Mouse (Mus musculus): Measurements from ENCODE around the gene Afg1l.

The Afg1l gene

GRCm38 (mm10) chr10:42477550-42478340 lies 620 bp downstream of the Afg1l start:
- no peak for DNase-seq (ENCODE audit: low spot score)

DNA sequence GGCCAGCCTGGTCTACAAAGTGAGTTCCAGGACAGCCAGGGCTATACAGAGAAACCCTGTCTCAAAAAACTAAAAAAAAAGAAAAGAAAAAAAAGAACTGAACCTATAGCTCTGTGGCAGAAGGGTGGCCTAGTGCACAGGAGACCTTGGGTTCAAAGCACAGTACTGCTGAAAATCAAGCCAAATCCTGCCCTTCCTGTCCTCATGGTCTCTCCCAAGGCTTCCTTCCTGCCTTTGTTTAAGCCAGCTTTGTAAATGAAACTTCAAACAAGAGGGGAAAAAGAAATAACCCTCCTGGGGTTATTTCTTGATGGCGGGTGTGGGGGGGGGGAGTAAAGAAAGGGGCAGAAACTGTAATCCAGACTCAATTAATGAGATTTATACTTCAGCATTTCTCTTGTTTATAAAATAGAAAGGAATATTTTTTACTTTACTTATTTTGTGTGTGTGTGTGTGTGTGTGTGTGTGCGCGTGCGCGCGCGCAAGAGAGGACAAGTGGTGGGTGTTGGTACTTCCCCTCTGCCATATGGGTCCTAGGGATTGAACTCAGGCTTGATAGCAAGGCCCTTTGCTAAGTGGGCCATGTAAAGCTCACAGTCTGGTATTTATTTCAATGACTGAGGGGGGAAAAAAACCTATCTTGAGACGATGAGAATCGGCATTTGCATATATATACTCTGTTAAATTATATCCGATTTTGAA lies 1.4 kb downstream of the Afg1l start:
- no peak for DNase-seq (ENCODE audit: low spot score)

DNA sequence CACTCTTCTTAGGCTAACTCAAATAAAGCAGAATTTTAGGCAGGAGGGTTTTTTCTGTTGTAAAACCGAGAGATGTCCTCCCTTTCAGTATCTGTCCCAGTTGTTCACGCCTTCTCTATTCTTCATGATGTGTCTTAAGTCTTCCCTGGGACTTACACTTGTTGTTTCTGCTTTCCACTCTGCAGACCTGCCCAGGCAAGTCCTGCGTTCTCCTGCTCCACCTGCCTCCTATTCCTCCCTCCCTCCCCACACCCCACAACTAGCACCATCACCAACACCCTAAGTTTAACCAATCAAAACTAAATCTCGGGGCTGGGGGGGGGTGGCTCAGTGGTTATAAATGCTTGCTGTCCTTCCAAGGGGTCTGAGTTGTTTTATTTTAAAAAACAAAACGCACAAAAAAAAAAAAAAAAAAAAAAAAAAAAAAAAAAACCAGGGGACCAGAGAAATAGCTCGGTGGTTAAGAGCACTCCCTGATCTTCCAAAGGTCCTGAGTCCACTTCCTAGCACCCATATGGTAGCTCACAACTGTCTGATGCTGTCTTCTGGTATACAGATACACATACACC lies 3.3 kb downstream of the Afg1l start:
- no peak for DNase-seq (ENCODE audit: low spot score)

- no peak for DNase-seq (ENCODE audit: low spot score)
These were observed 13.6 kb downstream of the Afg1l start for GRCm38 (mm10) chr10:42464805-42465204.

DNA sequence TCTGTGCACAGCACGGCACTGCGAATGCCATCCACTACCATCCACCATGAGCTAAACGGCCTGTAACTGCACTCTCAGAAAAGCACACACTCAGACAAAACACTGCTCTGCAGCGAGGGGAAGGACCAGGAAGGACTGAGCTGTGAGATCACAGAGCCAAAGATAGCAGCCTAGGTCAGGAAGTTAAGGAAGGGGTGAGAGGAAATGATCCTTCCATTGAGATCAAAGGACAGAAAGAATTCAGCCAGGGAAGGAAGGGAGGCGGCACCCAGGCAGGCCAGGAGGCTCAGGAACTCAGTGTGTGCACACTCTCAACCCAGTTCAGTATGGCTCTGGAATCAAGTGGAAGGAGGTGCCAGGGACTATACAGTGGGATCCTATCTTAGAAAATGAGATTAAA lies 14.1 kb downstream of the Afg1l start:
- no peak for DNase-seq (ENCODE audit: low spot score)

GRCm38 (mm10) chr10:42457557-42458191 lies 20.7 kb downstream of the Afg1l start:
- no peak for DNase-seq (ENCODE audit: low spot score)

GRCm38 (mm10) chr10:42455981-42456380 lies 22.4 kb downstream of the Afg1l start:
- no peak for DNase-seq (ENCODE audit: low spot score)

DNA sequence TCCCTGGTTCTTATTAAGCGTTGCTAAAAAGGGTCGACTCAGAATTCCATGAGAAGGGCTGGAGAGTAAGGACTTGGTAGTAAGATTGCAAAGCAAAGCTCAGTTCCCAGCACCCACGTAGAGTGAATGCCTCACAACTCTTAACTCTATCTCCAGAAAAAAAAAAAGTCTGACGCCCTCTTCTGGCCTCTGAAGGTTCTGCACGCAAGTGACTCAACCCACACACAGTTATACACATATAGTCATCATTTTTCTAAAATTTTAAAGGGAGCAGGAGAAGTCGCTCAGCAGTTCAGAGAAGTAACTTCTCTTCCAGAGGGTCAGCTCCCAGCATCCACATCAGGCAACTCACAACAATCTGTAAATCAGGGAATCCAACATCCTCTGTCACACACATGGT lies 23.7 kb downstream of the Afg1l start:
- no peak for DNase-seq (ENCODE audit: low spot score)

DNA sequence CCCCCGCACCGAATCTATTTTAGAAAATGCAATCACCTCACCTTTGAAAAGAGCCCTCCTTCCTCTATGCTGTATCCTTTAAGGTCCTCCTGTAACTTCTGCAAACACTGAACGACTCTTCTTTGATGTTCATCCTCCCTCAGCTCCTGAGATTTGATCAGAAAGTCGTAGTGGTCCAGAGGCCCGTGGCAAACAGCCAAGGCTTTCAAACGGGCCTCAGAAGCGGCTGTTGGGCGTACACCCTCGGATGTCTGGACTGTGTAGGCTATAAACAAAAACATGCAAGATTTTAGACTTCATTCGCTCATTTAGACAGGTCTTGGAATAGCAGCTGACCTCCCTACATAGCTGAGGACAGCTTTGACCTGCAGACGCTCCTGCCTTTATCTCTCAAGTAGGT lies 24.1 kb downstream of the Afg1l start:
- DNase-seq (ENCODE audit: low spot score) = no peak

DNA sequence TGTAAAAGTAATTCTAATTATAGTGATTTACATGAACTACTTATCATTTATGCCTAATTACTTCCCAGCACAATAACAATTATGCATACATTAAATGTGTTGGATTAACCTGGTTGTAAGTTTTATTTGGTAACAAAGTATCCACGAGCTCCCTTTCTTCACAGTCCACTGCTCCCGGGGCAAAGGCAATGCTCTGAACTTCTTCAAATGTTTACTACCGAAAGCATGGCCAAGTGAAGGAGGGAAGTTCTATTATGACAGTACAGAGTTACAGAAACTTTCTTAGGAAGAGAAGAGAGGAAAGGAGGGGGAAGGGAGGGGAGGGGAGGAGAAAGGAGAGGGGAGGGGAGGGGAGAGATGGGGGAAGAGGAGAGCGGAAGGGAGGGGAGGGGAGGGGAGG lies 28.7 kb downstream of the Afg1l start:
- no peak for DNase-seq (ENCODE audit: low spot score)

DNA sequence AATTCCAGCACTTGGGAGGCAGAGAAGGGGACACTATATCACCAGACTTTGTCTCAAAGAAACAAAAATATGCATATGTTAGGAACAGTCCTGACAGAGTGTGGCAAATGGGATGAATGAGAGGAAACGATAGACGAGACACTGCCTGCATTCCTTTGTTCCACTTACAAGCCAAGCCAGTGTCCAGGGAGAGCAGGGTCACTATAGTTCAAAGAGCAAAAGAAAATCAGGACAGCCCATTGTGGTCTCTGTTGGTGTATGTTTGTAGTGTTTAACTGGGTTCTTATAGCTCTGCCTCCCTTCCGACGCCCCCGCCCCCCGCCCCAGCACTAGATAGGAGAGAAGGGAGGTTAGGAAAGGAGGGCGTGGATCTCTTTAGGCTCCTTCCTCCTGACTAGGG lies 30.0 kb downstream of the Afg1l start:
- no peak for DNase-seq (ENCODE audit: low spot score)

DNA sequence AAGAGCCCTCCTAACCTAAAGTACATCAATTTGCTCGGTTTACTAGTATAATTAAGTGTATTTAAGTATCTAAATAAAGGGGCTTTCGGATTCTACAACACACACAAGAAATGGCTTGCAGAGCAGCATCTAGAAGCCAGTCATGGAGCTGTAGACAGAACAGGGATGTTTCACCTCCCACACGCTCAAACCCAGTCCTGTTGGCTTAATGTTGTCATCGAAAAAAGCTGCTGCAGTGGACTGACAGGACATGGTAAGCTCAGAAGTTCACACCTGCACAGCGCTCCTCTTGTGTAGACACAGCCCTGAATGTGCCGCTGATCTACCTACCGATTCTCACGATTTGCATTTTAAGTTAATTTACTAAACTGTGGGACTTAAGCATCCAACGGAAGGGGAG lies 32.2 kb downstream of the Afg1l start:
- no peak for DNase-seq (ENCODE audit: low spot score)

DNA sequence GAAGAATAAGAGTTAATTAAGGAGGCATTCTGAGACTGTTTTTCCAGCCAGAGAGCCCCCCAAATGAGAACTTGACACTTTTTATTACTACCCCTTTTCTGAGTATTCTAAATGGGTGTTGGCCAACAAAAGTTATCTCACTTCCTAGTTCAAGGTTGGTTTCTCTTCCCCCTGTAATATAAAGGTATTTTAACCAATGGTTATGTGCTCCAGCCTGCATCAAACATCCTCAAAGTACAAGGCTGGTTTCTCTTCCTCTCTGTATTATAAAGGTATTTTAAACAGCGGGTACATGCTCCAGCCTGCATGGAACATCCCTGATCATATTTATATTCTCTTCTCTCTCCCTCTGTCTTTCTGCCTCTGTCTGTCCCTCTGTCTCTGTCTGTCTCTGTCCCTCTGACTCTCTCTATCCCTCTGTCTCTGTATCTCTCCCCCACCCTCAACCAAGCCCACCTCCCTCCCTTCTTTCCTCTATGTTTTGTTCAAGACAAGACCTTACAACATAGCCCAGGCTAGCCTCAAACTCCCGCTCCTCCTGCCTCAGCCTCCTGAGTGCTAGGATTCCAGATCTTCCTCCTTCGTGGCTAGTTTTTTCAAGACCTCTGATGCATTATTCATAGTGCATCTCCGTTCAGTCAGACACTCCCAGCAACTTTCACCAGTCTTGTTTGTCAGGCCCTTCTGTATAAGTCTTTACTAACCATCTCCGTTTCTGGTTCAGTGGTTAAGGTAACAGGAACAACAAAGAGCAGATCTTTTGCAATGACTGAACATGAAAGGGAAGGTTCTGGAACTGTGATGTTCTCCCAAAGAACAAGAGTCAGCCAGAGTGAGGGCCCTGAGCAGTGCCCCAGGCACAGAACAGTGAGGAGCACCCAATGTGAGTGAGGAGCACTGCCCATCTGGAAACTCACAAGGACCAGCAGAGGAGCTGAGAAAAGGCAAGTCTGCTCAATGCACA lies 41.2 kb downstream of the Afg1l start:
- no peak for DNase-seq (ENCODE audit: low spot score)

GRCm38 (mm10) chr10:42417530-42418174 lies 60.7 kb downstream of the Afg1l start:
- DNase-seq (ENCODE audit: low spot score) = no peak

DNA sequence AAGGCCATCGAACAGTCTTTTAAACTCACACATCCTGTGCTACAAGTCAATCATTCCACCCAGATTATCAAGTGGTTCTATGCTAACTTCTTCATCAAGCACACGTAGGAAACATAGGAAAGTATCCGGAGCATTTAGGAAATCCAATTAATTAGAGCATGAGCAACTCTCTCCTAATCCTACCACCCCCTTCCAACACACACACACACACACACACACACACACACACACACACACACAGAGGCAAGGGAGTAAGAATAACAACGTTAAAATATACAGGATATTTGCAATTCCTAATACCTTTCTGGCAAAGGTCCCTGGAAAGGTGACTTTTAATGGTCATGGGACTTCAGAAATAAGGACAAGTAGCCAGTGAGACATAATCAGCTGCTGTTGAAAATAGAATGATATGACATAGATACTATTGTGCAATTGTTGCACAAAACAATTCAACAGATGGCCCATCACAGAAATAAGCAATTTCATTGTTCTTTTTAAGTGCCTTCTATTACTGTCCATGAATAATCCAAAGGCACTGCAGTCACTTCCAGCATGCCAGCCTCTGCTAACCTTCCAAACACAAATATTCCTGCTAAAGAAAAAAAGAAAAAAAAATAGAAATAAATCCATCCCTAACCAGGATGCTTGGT lies 62.4 kb downstream of the Afg1l start:
- no peak for DNase-seq (ENCODE audit: low spot score)

DNA sequence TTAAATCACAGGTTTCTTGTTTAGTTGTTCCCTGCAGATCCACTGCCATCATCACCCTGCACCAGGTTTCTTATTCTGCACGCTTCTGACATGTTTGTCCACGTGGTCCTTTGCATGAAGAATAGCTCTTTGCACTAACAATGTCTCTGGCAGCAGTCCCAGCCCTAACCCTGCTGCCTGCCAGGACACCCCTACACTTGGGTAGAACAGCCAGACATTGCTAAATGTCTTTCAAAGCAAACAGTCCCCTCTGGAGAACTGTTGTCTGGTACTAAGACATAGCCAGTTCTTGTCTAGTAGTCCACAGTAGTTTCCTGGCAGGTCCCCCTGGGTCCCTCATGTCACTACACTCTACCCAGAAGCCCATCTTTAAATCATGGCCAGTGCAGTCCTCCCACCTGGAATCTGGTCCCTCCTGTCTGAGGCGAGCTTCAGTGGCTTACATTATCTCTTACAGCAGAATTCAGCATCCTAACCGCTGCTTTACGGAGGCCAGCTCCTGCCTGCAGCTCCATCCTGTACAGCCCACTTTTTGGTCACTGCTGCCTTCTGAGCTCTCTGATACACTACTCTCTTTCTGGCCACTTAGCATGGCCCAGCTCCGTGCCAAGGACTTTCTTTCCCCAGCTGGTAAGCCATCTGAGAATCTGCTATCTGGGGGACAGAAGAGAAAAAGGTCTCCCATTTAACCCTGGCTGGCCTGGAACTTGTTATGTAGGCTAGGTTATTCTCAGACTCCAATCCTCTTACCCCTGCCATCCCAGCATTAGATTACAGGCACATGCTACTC lies 67.4 kb downstream of the Afg1l start:
- DNase-seq (ENCODE audit: low spot score) = no peak

DNA sequence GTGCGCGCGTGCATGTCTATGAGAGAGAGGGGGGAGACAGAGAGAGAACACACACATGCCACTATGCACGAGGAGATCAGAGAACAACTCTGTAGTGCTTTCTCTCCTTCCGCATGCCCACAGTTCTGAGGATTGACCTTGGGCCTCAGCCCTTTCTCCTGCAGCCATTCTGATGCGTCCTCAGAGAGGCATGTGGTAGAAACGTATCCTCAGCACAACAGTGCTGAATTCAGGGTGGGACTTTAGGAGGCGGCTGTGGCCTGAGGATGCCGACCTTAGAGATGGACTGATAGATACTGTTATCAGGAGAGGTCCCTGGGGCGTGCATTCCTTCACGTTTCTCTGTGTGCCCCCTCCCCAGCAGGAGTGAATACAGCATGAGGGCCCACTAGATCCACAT lies 87.9 kb downstream of the Afg1l start:
- no peak for DNase-seq (ENCODE audit: low spot score)

GRCm38 (mm10) chr10:42388181-42388580 lies 90.2 kb downstream of the Afg1l start:
- no peak for DNase-seq (ENCODE audit: low spot score)

DNA sequence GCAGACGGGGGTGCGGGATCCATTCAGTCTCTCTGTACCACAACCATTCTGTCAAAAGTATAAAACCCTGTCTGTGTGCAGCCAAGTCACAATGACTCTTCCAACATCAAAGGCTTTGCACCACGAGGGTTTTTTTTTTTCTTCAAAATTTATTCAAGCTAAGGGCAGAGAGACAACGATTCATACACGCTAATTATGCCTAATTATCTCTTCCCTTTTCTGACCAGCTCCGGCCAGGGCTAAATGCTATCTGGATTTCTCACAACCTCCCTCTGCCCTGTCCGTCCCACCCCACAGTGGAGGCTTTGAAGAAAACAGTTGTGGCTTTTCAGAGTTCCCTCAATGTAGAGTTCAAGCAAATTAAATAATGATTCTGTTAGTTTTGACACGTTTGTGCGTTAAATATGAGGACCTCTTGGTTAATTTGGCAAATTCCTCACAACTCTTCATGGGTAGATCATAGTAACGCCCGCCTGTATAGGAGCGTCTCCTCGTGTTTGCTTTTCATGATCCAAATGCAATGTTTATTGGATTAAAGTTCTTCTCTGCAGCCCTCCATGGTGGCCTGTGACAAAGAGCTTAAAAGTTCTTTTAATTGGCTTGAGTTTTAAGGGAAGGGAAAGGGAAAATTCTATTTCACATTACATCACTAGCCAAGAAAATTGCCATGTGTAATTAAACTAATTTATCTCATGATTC lies 93.3 kb downstream of the Afg1l start:
- DNase-seq (ENCODE audit: low spot score) = no peak

All from c-Kit-positive CD71-positive TER-119-positive erythroid progenitor cells, embryonic 14.5 days (primary cell).